Mouse (Mus musculus): Measurements from ENCODE around the gene Ly86.

Gene Ly86

GRCm38 (mm10) chr13:37344909-37345772 is at the start of gene Ly86:
Ly86 (plus strand) TSS chr13:37345208.
- in situ Hi-C loops (cut with MboI, MseI) = loop anchor here in 1 of 2 experiments (5.0 kb wide), 1 partner anchor 68 kb away; no protein-coding TSS in a partner anchor

- in situ Hi-C loops (cut with MboI, MseI) = loop anchor here in 1 of 2 experiments (5.0 kb wide), 1 partner anchor 291 kb away; no protein-coding TSS in a partner anchor
Observed at GRCm38 (mm10) chr13:37297886-37298285, 47.1 kb upstream of the Ly86 start.

GRCm38 (mm10) chr13:37298856-37299255 is 46.2 kb upstream of the Ly86 start:
- in situ Hi-C loops (cut with MboI, MseI) = loop anchor here in 1 of 2 experiments (5.0 kb wide), 1 partner anchor 292 kb away; no protein-coding TSS in a partner anchor

GRCm38 (mm10) chr13:37302877-37303276 is 42.1 kb upstream of the Ly86 start:
- in situ Hi-C loops (cut with MboI, MseI) = no loop called here

GRCm38 (mm10) chr13:37308006-37308405 is 37.0 kb upstream of the Ly86 start:
- in situ Hi-C loops (cut with MboI, MseI) = loop anchor here in 1 of 2 experiments (5.0 kb wide), 1 partner anchor 296 kb away; no protein-coding TSS in a partner anchor

- in situ Hi-C loops (cut with MboI, MseI) = loop anchor here in 1 of 2 experiments (5.0 kb wide), 1 partner anchor 297 kb away; no protein-coding TSS in a partner anchor
Observed at GRCm38 (mm10) chr13:37309296-37309695, 35.7 kb upstream of the Ly86 start.

GRCm38 (mm10) chr13:37310331-37310730 is 34.7 kb upstream of the Ly86 start:
- in situ Hi-C loops (cut with MboI, MseI) = loop anchor here (5.0 to 10.0 kb wide), 2 partner anchors 243 to 1296 kb away; no protein-coding TSS in a partner anchor

- in situ Hi-C loops (cut with MboI, MseI) = loop anchor here (5.0 to 10.0 kb wide), 2 partner anchors 244 to 1297 kb away; no protein-coding TSS in a partner anchor
Observed at GRCm38 (mm10) chr13:37311555-37312221, 33.3 kb upstream of the Ly86 start.

- in situ Hi-C loops (cut with MboI, MseI) = loop anchor here (5.0 to 10.0 kb wide), 2 partner anchors 245 to 1298 kb away; no protein-coding TSS in a partner anchor
Observed at GRCm38 (mm10) chr13:37312222-37312928, 32.6 kb upstream of the Ly86 start.

GRCm38 (mm10) chr13:37312951-37313350 is 32.1 kb upstream of the Ly86 start:
- in situ Hi-C loops (cut with MboI, MseI) = loop anchor here (5.0 to 10.0 kb wide), 2 partner anchors 246 to 1298 kb away; no protein-coding TSS in a partner anchor

GRCm38 (mm10) chr13:37325504-37325903 is 19.5 kb upstream of the Ly86 start:
- in situ Hi-C loops (cut with MboI, MseI) = loop anchor here in 1 of 2 experiments (5.0 kb wide), 1 partner anchor 1303 kb away; no protein-coding TSS in a partner anchor

- in situ Hi-C loops (cut with MboI, MseI) = loop anchor here (5.0 to 10.0 kb wide), 3 partner anchors 1047 to 1307 kb away; no protein-coding TSS in a partner anchor
Observed at GRCm38 (mm10) chr13:37329747-37330146, 15.3 kb upstream of the Ly86 start.

- in situ Hi-C loops (cut with MboI, MseI) = loop anchor here (5.0 to 10.0 kb wide), 2 partner anchors 1049 to 1066 kb away; no protein-coding TSS in a partner anchor
Observed at GRCm38 (mm10) chr13:37330971-37331370, 14.0 kb upstream of the Ly86 start.

- in situ Hi-C loops (cut with MboI, MseI) = loop anchor here (5.0 to 10.0 kb wide), 2 partner anchors 1051 to 1068 kb away; no protein-coding TSS in a partner anchor
Observed at GRCm38 (mm10) chr13:37332779-37333543, 12.0 kb upstream of the Ly86 start.

- in situ Hi-C loops (cut with MboI, MseI) = loop anchor here (5.0 to 10.0 kb wide), 2 partner anchors 1051 to 1069 kb away; no protein-coding TSS in a partner anchor
Observed at GRCm38 (mm10) chr13:37333544-37333870, 11.5 kb upstream of the Ly86 start.

- in situ Hi-C loops (cut with MboI, MseI) = loop anchor here in 1 of 2 experiments (10.0 kb wide), 1 partner anchor 1072 kb away; no protein-coding TSS in a partner anchor
Observed at GRCm38 (mm10) chr13:37337269-37337668, 7.7 kb upstream of the Ly86 start.

GRCm38 (mm10) chr13:37337871-37338270 is 7.1 kb upstream of the Ly86 start:
- in situ Hi-C loops (cut with MboI, MseI) = loop anchor here in 1 of 2 experiments (10.0 kb wide), 1 partner anchor 1073 kb away; no protein-coding TSS in a partner anchor

GRCm38 (mm10) chr13:37342804-37343203 is 2.2 kb upstream of the Ly86 start:
- in situ Hi-C loops (cut with MboI, MseI) = loop anchor here in 1 of 2 experiments (5.0 kb wide), 1 partner anchor 66 kb away; no protein-coding TSS in a partner anchor

- in situ Hi-C loops (cut with MboI, MseI) = no loop called here
Observed at GRCm38 (mm10) chr13:37345823-37346222, 815 bp downstream of the Ly86 start.

Data from T-helper 17 cell (primary cell).